Mouse (Mus musculus) testis, adult 2 months (tissue): ENCODE results near the gene Kcnj4. TPM values are rescaled to one million over a fixed set of nuclear protein-coding genes. Genes with fewer than 3 reads are reported as not detected.

Source experiments
- H3K27ac ChIP-seq: fragments of 200-500 bp; 2 replicates; pipeline ENCODE4 v1.5.1; 2012; ENCODE audit warnings: low read depth, low read length; ENCODE audit not compliant: control insufficient read depth, insufficient read depth
- H3K27me3 ChIP-seq: fragments of 200-500 bp; 2 replicates; pipeline ENCODE4 v1.6.1; 2012; ENCODE audit warnings: mild to moderate bottlenecking, low read length, moderate library complexity; ENCODE audit not compliant: control insufficient read depth, insufficient read depth
- H3K36me3 ChIP-seq: fragments of 200-500 bp; 2 replicates; pipeline ENCODE4 v1.6.1; 2012; ENCODE audit warnings: mild to moderate bottlenecking, low read length; ENCODE audit not compliant: control insufficient read depth, insufficient read depth
- H3K4me1 ChIP-seq: fragments of 200-500 bp; 2 replicates; pipeline ENCODE4 v1.6.1; 2012; ENCODE audit warnings: low read length; ENCODE audit not compliant: control insufficient read depth, insufficient read depth
- H3K4me3 ChIP-seq: fragments of 200-500 bp; 2 replicates; pipeline ENCODE4 v1.5.1; 2012; ENCODE audit warnings: low read depth, mild to moderate bottlenecking, low read length, moderate library complexity, mixed read lengths; ENCODE audit not compliant: control insufficient read depth
- CTCF ChIP-seq: fragments of 200-500 bp; IDR thresholded peaks from 2 replicates; pipeline ENCODE4 v1.5.1; 2012; ENCODE audit warnings: low read depth, mild to moderate bottlenecking, inconsistent platforms, low read length, moderate library complexity; ENCODE audit not compliant: control insufficient read depth, insufficient read depth, insufficient replicate concordance
- POLR2A ChIP-seq: fragments of 200-500 bp; IDR thresholded peaks from 2 replicates; pipeline ENCODE4 v1.6.1; 2012; ENCODE audit warnings: low read depth, mild to moderate bottlenecking, inconsistent platforms, low read length, moderate library complexity; ENCODE audit not compliant: control insufficient read depth
- polyA plus RNA-seq: library from polyadenylated mRNA; depleted of rRNA; stranded (reverse); fragments of >200 nt; gene quantifications from 2 replicates; pipeline ENCODE4 v1.2.3, GENCODE M21; 2012

Gene Kcnj4
- polyA plus RNA-seq, 1 experiment = 0.58 TPM

DNA sequence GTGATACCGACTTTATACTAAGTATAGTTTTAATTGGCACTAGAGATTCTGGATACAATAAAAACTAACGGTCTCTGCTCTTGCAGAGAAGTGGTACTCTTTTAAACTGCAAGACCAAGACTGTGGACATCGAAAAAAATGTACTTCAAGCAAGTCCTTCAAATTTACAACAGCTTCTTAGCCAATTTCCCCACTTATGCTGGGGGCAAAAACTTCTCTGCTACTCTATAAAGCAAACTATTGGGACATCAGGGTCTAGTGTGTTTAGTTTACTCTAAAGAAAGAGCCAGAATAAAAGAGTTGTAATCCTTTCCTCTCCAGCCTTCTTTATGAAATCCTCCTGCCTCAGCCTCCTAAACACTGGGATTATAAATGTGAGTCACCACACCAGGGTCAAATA is 38.9 kb upstream of the Kcnj4 start:
- H3K4me3 ChIP-seq = no peak overlapping the region; the same call in 1 of the 2 replicates
- no peak for TF ChIP-seq CTCF
- no peak for TF ChIP-seq POLR2A
- no peaks in the 10 kb centered on the region for H3K27me3 ChIP-seq
- H3K36me3 ChIP-seq = peaks cover 5% of the 10 kb centered on the region
- no peak overlapping the region for H3K27ac ChIP-seq
- peaks cover 6% of the 10 kb centered on the region for H3K4me1 ChIP-seq

DNA sequence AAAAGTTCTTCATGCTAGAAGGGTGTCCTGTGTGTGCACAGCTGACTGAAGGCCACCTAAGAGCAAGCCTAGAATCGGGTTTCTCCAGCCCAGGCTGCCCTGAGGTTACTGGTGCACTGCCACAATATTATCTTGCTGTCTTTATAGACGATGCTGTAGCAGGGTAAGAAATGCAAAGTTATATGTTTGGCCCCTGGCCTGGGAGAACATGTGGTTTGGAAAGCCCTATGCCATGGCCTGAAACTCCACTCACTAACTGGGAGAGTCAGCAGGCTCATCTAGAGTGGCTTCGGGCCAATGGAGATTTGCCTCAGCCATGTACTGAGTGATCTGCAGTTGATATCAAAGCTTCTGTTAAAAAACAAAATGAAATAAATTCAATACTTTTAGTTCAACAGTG is 28.8 kb upstream of the Kcnj4 start:
- peaks cover 7% of the 10 kb centered on the region; the same call in 1 of the 2 replicates for H3K36me3 ChIP-seq

DNA sequence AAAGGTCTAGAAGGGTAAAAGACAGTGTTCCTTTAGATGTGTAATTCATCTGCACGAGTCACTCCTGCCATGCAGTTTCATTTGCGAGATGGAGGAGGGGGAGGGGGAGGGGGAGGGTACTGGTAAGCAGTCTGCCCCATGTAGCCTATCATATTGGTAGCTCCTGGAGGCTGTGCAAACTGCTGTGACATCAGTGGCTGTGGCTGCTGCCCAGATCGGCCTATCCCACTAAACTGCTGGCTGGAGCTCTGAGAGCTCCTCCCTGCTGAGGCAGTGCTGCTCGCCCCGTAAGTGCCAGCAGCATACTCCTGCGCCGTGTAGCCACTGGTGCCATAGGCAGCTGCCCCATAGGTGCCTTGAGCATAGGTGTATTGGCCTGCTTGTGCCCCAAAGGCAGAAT is 24.9 kb upstream of the Kcnj4 start:
- Histone ChIP-seq H3K27ac (no peak overlapping the region), H3K4me3 (no peak overlapping the region), H3K27me3 (no peaks in the 10 kb centered on the region), H3K4me1 (no peaks in the 10 kb centered on the region), H3K36me3 (peaks cover 4% of the 10 kb centered on the region; the same call in 1 of the 2 replicates)
- TF ChIP-seq CTCF (no peak), POLR2A (no peak)

More for the DNA sequence above, 28.8 kb upstream of the Kcnj4 start:
- H3K4me1 ChIP-seq = no peaks in the 10 kb centered on the region
- H3K27ac ChIP-seq = no peak overlapping the region
- no peaks in the 10 kb centered on the region for H3K27me3 ChIP-seq
- TF ChIP-seq CTCF = no peak
- TF ChIP-seq POLR2A = no peak
- no peak overlapping the region for H3K4me3 ChIP-seq

DNA sequence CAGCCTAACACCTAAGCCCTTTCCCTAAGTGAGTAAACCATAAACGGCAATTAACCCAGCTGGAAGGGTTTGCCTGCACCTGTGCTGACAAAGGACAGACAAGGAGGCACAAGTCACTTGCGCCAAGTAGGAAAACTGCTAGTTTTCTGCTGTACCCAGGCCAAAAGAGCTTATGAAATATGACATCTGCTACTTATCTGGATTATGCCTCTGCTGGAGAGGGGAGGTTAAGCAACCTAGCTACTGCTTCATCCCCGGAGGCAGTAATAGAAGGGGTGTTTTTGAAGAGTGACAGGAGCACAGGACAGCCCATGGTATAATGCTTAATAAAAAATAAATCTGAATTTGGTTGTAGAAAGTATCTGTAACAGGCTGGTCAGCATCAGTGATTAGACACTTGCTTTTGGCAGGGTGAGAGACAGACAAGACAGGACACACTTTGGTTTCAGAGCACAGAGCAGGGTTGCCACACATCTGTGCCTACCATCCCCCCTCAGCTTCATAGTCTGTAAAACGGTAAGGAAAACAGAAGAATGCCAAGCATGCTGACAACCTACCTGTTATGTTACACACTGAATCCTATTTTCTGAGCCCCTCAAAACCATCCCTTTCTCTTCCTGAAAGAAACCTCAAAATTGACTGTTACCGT is 23.1 kb upstream of the Kcnj4 start:
- H3K27ac ChIP-seq = no peak overlapping the region
- H3K4me1 ChIP-seq = no peaks in the 10 kb centered on the region
- H3K36me3 ChIP-seq = 0 out of 2 replicates have a peak, but pooled peaks cover 2% of the 10 kb centered on the region
- H3K27me3 ChIP-seq = no peaks in the 10 kb centered on the region
- no peak for TF ChIP-seq POLR2A
- TF ChIP-seq CTCF = no peak
- no peak overlapping the region for H3K4me3 ChIP-seq

DNA sequence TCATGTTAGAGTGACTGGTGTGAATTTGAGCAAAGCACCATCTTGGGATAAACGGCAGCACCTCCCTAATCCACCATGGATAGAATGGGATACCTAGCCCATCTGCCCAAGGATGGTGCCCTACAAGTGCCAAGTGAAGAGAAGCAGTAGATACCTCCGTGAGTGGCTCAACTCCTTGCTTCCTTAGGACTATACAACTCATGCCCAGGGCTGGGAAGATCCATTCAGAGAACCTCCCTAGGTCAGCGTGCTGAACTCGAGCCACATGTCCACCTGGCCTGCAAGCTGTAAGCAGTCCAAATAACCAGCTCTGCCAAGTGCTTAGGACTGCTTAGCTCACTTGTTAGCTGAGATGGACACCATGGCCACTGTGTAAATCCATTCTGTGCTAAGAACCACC is 22.2 kb upstream of the Kcnj4 start:
- H3K27me3 ChIP-seq = no peaks in the 10 kb centered on the region
- H3K36me3 ChIP-seq = no peaks in the 10 kb centered on the region
- no peaks in the 10 kb centered on the region for H3K4me1 ChIP-seq
- TF ChIP-seq CTCF (no peak), POLR2A (no peak)
- no peak overlapping the region for H3K4me3 ChIP-seq
- H3K27ac ChIP-seq = no peak overlapping the region

DNA sequence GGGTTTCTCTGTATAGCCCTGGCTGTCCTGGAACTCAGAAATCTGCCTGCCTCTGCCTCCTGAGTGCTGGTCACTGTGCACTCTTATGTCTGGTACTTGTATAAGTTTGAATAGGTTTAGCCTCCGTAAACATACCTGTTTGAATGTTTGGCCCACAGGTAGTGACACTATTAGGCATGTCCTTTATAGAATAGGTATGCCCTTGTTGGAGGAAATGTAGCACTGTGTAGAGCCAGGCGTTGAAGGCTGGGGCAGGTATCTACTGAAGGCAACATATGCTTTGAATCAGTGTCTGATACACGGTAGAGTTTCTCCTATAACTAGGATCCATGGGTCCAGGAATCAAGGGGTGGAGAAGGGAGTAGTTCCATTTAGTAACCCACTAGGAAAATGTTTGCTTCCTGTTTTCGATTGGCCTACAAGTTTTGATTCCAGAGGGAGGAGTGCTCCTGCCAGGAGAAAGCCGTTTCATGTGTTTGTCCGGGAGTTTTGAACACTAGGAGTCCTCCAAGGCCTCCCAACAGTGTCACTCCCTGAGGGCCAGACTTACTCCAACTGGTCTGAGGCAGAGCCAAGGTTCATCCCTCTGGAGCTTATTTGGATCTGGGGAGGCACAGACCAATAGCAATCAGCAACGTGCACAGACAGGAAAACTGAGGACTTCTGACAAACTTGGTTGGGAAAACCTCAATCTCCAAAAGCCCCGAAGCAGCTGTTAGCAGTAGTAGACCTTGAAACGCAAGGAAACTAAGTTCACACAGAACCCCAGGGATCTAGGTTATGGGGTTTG is 21.1 kb upstream of the Kcnj4 start:
- no peak overlapping the region for H3K27ac ChIP-seq
- no peaks in the 10 kb centered on the region for H3K4me1 ChIP-seq
- H3K27me3 ChIP-seq = no peaks in the 10 kb centered on the region
- no peak overlapping the region for H3K4me3 ChIP-seq
- H3K36me3 ChIP-seq = no peaks in the 10 kb centered on the region
- TF ChIP-seq CTCF = no peak
- TF ChIP-seq POLR2A = no peak

DNA sequence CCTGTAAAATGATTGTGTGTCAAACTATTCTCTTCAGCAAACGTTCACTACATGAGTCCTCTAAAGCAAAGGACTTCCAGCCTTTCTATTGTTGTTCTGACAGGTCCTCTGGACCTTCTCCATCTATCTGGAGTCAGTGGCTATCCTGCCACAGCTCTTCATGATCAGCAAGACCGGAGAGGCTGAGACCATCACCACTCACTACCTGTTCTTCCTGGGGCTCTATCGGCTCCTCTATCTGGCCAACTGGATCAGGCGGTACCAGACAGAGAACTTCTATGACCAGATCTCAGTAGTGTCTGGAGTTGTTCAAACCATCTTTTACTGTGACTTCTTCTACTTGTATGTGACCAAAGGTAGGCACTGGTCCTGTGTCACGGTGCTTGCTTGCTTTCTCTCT is 20.5 kb upstream of the Kcnj4 start:
- Histone ChIP-seq H3K27ac (no peak overlapping the region), H3K4me3 (no peak overlapping the region), H3K36me3 (no peaks in the 10 kb centered on the region), H3K4me1 (no peaks in the 10 kb centered on the region), H3K27me3 (no peaks in the 10 kb centered on the region)
- no peak for TF ChIP-seq POLR2A
- TF ChIP-seq CTCF = no peak
